Mouse (Mus musculus): ENCODE data around the gene Pdik1l. TPM values are rescaled to one million over a fixed set of nuclear protein-coding genes. Genes with fewer than 3 reads are reported as not detected.
A peak's percentile ranks its signal among the peaks of the same experiment; 100 is the strongest.
"Not testable (repeated sequence)": the region's sequence is repeated elsewhere in the genome, so short reads cannot be mapped to it uniquely, and the experiment has no call there.

The Pdik1l gene
- polyA plus RNA-seq, 1 experiment from 2014 or later: 21.6 TPM

GRCm38 (mm10) chr4:134297369-134297768 lies 9.7 kb upstream of the Pdik1l start:
- H3K36me3 ChIP-seq: no peaks in the 10 kb centered on the region
- no peak overlapping the region for H3K27ac ChIP-seq
- no peaks in the 10 kb centered on the region for H3K9me3 ChIP-seq (replicated peaks)
- H3K9ac ChIP-seq: no peak overlapping the region
- no peak overlapping the region for H3K4me3 ChIP-seq (replicated peaks)
- no peak overlapping the region for H3K4me2 ChIP-seq
- 81% methylated on average over 8 of the region's 8 CpGs for WGBS
- H3K4me1 ChIP-seq: no peaks in the 10 kb centered on the region
- no peak for ATAC-seq (replicated peaks; ENCODE audit: low FRiP score)
- peaks cover 23% of the 10 kb centered on the region for H3K27me3 ChIP-seq

GRCm38 (mm10) chr4:134296523-134296922 lies 8.8 kb upstream of the Pdik1l start:
- Histone ChIP-seq H3K4me1 (peaks cover 5% of the 10 kb centered on the region; the same call in 1 of the 2 replicates), H3K27me3 (peaks cover 25% of the 10 kb centered on the region), H3K4me3 (replicated peaks) (no peak overlapping the region), H3K36me3 (no peaks in the 10 kb centered on the region), H3K27ac (no peak overlapping the region), H3K4me2 (no peak overlapping the region), H3K9me3 (replicated peaks) (no peaks in the 10 kb centered on the region), H3K9ac (no peak overlapping the region)
- ATAC-seq (replicated peaks; ENCODE audit: low FRiP score): no peak
- WGBS: 90% methylated on average over 4 of the region's 4 CpGs

- not testable (repeated sequence) for H3K4me2 ChIP-seq; H3K36me3 ChIP-seq; H3K4me3 ChIP-seq (replicated peaks); H3K27ac ChIP-seq; H3K9ac ChIP-seq; H3K9me3 ChIP-seq (replicated peaks); ATAC-seq (replicated peaks; ENCODE audit: low FRiP score); H3K4me1 ChIP-seq
- WGBS: 90% methylated on average over 4 of the region's 4 CpGs
- H3K27me3 ChIP-seq: peaks cover 25% of the 10 kb centered on the region
These were observed 8.4 kb upstream of the Pdik1l start for GRCm38 (mm10) chr4:134296096-134296495.

- H3K9ac ChIP-seq: no peak overlapping the region
- no peak overlapping the region for H3K4me2 ChIP-seq
- WGBS: 62% methylated on average over 9 of the region's 9 CpGs
- H3K9me3 ChIP-seq (replicated peaks): no peaks in the 10 kb centered on the region
- peaks cover 25% of the 10 kb centered on the region for H3K27me3 ChIP-seq
- no peak for ATAC-seq (replicated peaks; ENCODE audit: low FRiP score)
- no peak overlapping the region for H3K4me3 ChIP-seq (replicated peaks)
- no peak overlapping the region for H3K27ac ChIP-seq
- H3K36me3 ChIP-seq: no peaks in the 10 kb centered on the region
- peaks cover 13% of the 10 kb centered on the region for H3K4me1 ChIP-seq
These were observed 6.0 kb upstream of the Pdik1l start for GRCm38 (mm10) chr4:134293692-134294163.

GRCm38 (mm10) chr4:134293061-134293691 lies 5.5 kb upstream of the Pdik1l start:
- 68% methylated on average over 18 of the region's 18 CpGs for WGBS
- no peaks in the 10 kb centered on the region for H3K36me3 ChIP-seq
- no peak for ATAC-seq (replicated peaks; ENCODE audit: low FRiP score)
- no peak overlapping the region for H3K4me3 ChIP-seq (replicated peaks)
- H3K9ac ChIP-seq: no peak overlapping the region
- no peaks in the 10 kb centered on the region for H3K9me3 ChIP-seq (replicated peaks)
- no peak overlapping the region for H3K4me2 ChIP-seq
- H3K27ac ChIP-seq: no peak overlapping the region
- peaks cover 18% of the 10 kb centered on the region for H3K4me1 ChIP-seq
- peaks cover 25% of the 10 kb centered on the region for H3K27me3 ChIP-seq

- no peak for ATAC-seq (replicated peaks; ENCODE audit: low FRiP score)
- H3K4me3 ChIP-seq (replicated peaks): no peak overlapping the region
- H3K4me2 ChIP-seq: no peak overlapping the region
- 24% methylated on average over 7 of the region's 7 CpGs for WGBS
- H3K9me3 ChIP-seq (replicated peaks): no peaks in the 10 kb centered on the region
- H3K27me3 ChIP-seq: peaks cover 25% of the 10 kb centered on the region
- no peak overlapping the region for H3K27ac ChIP-seq
- no peak overlapping the region for H3K9ac ChIP-seq
- no peaks in the 10 kb centered on the region for H3K36me3 ChIP-seq
- peaks cover 22% of the 10 kb centered on the region for H3K4me1 ChIP-seq
These were observed 4.4 kb upstream of the Pdik1l start for GRCm38 (mm10) chr4:134292067-134292466.

- peak overlapping the region; percentile 100 for H3K27ac ChIP-seq
- no peaks in the 10 kb centered on the region for H3K9me3 ChIP-seq (replicated peaks)
These were observed 932 bp upstream of the Pdik1l start for GRCm38 (mm10) chr4:134288397-134289256.

GRCm38 (mm10) chr4:134287168-134287564 lies 529 bp downstream of the Pdik1l start:
- peak overlapping the region; percentile 81 for H3K4me3 ChIP-seq (replicated peaks)
- H3K4me2 ChIP-seq: peak overlapping the region; percentile 94
- H3K36me3 ChIP-seq: peaks cover 30% of the 10 kb centered on the region
- ATAC-seq (replicated peaks; ENCODE audit: low FRiP score): peak; percentile 95
- peaks cover 32% of the 10 kb centered on the region for H3K4me1 ChIP-seq
- peak overlapping the region; percentile 95 for H3K9ac ChIP-seq
- peaks cover under 1% of the 10 kb centered on the region for H3K27me3 ChIP-seq
- peak overlapping the region; percentile 100 for H3K27ac ChIP-seq
- WGBS: under 1% methylated on average over 45 of the region's 59 CpGs
- no peaks in the 10 kb centered on the region for H3K9me3 ChIP-seq (replicated peaks)

More at GRCm38 (mm10) chr4:134288397-134289256, 932 bp upstream of the Pdik1l start:
- H3K4me3 ChIP-seq (replicated peaks): peak overlapping the region; percentile 81
- WGBS: 13% methylated on average over 11 of the region's 11 CpGs
- peaks cover 15% of the 10 kb centered on the region for H3K27me3 ChIP-seq
- H3K4me2 ChIP-seq: peak overlapping the region; percentile 94
- peaks cover 15% of the 10 kb centered on the region for H3K36me3 ChIP-seq
- no peak for ATAC-seq (replicated peaks; ENCODE audit: low FRiP score)
- H3K4me1 ChIP-seq: peaks cover 33% of the 10 kb centered on the region
- peak overlapping the region; percentile 95 for H3K9ac ChIP-seq

- Histone ChIP-seq H3K9ac (peak overlapping the region; percentile 94), H3K4me1 (peaks cover 27% of the 10 kb centered on the region), H3K4me2 (peak overlapping the region; percentile 94), H3K27me3 (no peaks in the 10 kb centered on the region), H3K27ac (peak overlapping the region; percentile 100), H3K4me3 (replicated peaks) (peak overlapping the region; percentile 81), H3K36me3 (peaks cover 35% of the 10 kb centered on the region), H3K9me3 (replicated peaks) (no peaks in the 10 kb centered on the region)
- peak; percentile 37 for ATAC-seq (replicated peaks; ENCODE audit: low FRiP score)
- WGBS: 1% methylated on average over 58 of the region's 59 CpGs
These were observed 1.2 kb downstream of the Pdik1l start for GRCm38 (mm10) chr4:134286226-134287167.

- peaks cover 50% of the 10 kb centered on the region for H3K36me3 ChIP-seq
- no peak overlapping the region for H3K27ac ChIP-seq
- peaks cover 27% of the 10 kb centered on the region for H3K4me1 ChIP-seq
- no peak overlapping the region for H3K9ac ChIP-seq
- H3K4me2 ChIP-seq: no peak overlapping the region
- no peaks in the 10 kb centered on the region for H3K27me3 ChIP-seq
- WGBS: 90% methylated on average over 2 of the region's 2 CpGs
- no peak overlapping the region for H3K4me3 ChIP-seq (replicated peaks)
- H3K9me3 ChIP-seq (replicated peaks): no peaks in the 10 kb centered on the region
- ATAC-seq (replicated peaks; ENCODE audit: low FRiP score): no peak
These were observed 2.8 kb downstream of the Pdik1l start for GRCm38 (mm10) chr4:134284942-134285341.

Measured in kidney, embryonic 15.5 days (tissue).